In the genomic region with DNA sequence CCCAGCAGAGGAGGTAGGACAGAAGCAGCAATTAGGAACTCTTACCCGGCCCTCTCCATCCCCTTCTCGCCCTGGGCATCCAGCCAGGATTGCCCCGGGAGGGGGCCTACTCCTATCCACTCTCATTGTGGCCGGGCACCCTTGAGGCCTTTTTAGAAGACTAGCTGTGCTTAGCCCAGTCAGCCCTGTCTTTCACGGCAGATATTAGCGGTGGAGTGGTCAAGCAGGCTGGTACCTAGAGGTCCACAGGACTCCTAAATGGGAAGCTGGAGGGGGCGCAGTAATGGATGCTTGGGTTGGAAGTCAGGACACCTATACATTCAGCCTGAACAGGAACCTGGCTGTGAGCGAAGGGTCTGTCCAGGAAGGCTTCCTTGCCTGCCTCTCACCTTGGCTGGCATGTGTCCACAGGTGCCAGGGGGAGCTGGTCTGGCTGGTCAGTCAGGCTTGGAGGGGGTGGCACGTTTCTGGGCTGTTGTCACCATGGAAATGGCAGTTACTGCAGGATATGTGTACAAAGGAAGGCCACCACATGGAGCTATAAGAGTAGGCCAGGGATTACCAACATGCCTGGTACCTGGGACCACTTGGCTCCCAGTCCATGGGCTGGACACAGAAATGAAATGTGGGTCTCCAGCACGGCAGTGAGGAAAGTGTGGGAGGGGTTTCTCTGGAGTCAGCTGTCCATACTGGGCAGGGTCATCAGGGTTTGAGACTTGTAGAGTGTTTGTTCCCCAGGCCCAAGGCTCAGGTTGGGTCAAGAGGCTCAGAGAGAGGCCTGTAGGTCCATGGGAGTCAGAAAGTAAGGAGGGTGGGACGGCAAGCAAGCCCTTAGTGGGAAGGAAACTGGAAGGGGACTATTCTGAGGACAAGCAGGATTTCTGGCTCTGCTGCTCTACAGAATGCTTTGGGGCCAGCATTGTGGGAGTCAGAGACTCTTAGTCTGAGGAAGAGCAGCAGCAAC, we compare ENCODE assay signal across 8 mouse cellular contexts. TPM values are rescaled to one million over a fixed set of nuclear protein-coding genes. Genes with fewer than 3 reads are reported as not detected.
A peak's percentile ranks its signal among the peaks of the same experiment; 100 is the strongest.
DNase-seq lines count a peak whose midpoint lies in the region; ATAC-seq lines count a peak whose summit lies in the region.

No protein-coding gene starts in this region.

- H3K4me3 ChIP-seq in forebrain, embryonic 12.5 days (replicated peaks): peak overlapping the region; percentile 57
- H3K4me3 ChIP-seq in lung, embryonic 16.5 days (ENCODE audit: low read length): peak overlapping the region; percentile 79

- WGBS in forebrain, embryonic 12.5 days: 36% methylated on average over 11 of the region's 11 CpGs
- 28% methylated on average over 11 of the region's 11 CpGs for WGBS in lung, embryonic 16.5 days

- ATAC-seq in frontal cortex, adult (ENCODE audit: low TSS enrichment): peak; percentile 13
- ATAC-seq in forebrain, embryonic 12.5 days (ENCODE audit: low FRiP score): peak; percentile 10; the same call in 1 of the 2 replicates
- ATAC-seq in lung, embryonic 16.5 days (ENCODE audit: low read depth): peak; percentile 3
- ATAC-seq in megakaryocyte-erythroid progenitor cell, adult 5-6 weeks (replicated peaks; ENCODE audit: low FRiP score, low TSS enrichment, poor library complexity, severe bottlenecking): no peak

- H3K27ac ChIP-seq in forebrain, embryonic 12.5 days: peak overlapping the region; percentile 93
- peak overlapping the region; percentile 92 for H3K27ac ChIP-seq in lung, embryonic 16.5 days (ENCODE audit: low read length)

- H3K9me3 ChIP-seq in forebrain, embryonic 12.5 days: no peaks in the 10 kb centered on the region
- H3K9me3 ChIP-seq in lung, embryonic 16.5 days (ENCODE audit: control insufficient read depth, low read length): no peaks in the 10 kb centered on the region

- H3K36me3 ChIP-seq in forebrain, embryonic 12.5 days (replicated peaks): peaks cover 54% of the 10 kb centered on the region
- H3K36me3 ChIP-seq in lung, embryonic 16.5 days (ENCODE audit: control insufficient read depth, insufficient read depth, low read length): peaks cover 38% of the 10 kb centered on the region

- no peak for DNase-seq in frontal cortex, adult 2 months (ENCODE audit: extremely low spot score in 1 of 2, low spot score in 1 of 2)
- peak; percentile 54 for DNase-seq in kidney, adult 18-20 months
- DNase-seq in urinary bladder, postnatal 36 days (ENCODE audit: low spot score in 2 of 2): peak; percentile 79
- no peak for DNase-seq in cerebellum, adult 9-11 months

- H3K4me2 ChIP-seq in forebrain, embryonic 12.5 days: peak overlapping the region; percentile 75
- H3K4me2 ChIP-seq in lung, embryonic 16.5 days (ENCODE audit: low read depth, low read length): peak overlapping the region; percentile 76

- H3K9ac ChIP-seq in forebrain, embryonic 12.5 days: peak overlapping the region; percentile 61
- H3K9ac ChIP-seq in lung, embryonic 16.5 days (ENCODE audit: low read length): 0 out of 2 replicates have a peak overlapping the region, but pooled peaks have one; percentile 8

- peaks cover 49% of the 10 kb centered on the region for H3K4me1 ChIP-seq in forebrain, embryonic 12.5 days
- H3K4me1 ChIP-seq in lung, embryonic 16.5 days (replicated peaks; ENCODE audit: control insufficient read depth, insufficient read depth, low read length): peaks cover 45% of the 10 kb centered on the region

- H3K27me3 ChIP-seq in forebrain, embryonic 12.5 days: 0 out of 2 replicates have a peak, but pooled peaks cover 9% of the 10 kb centered on the region
- no peaks in the 10 kb centered on the region for H3K27me3 ChIP-seq in lung, embryonic 16.5 days (ENCODE audit: control insufficient read depth, insufficient read depth, low read depth, low read length)

RNA-seq across cellular contexts. Expression of a gene that starts 0.9 kb away (rescaled TPM):
- 249 and 252 TPM in 2 replicates for polyA plus RNA-seq in frontal cortex, adult 2 months (2012; rRNA removed)
- 223 and 227 TPM in 2 replicates for polyA plus RNA-seq in forebrain, embryonic 12.5 days (2016; fragmentation: Nextera tagmentation; extraction: Ambion mirVana)
- polyA plus RNA-seq in lung, embryonic 16.5 days (2015; fragmentation: Nextera tagmentation; extraction: Ambion mirVana): 550 and 593 TPM in 2 replicates
- 26.1 and 45.9 TPM in 2 replicates for total RNA-seq in megakaryocyte-erythroid progenitor cell, adult 5-6 weeks (2014; fragmentation: Nextera tagmentation)
- 11.6 and 18.2 TPM in 2 replicates for total RNA-seq in megakaryocyte-erythroid progenitor cell, adult 5-6 weeks (2017)

RNA-seq across cellular contexts. Expression of a gene that starts 6.9 kb away (rescaled TPM):
- 87.6 and 94.9 TPM in 2 replicates for polyA plus RNA-seq in frontal cortex, adult 2 months (2012; rRNA removed)
- 48.5 and 62.0 TPM in 2 replicates for polyA plus RNA-seq in forebrain, embryonic 12.5 days (2016; fragmentation: Nextera tagmentation; extraction: Ambion mirVana)
- polyA plus RNA-seq in lung, embryonic 16.5 days (2015; fragmentation: Nextera tagmentation; extraction: Ambion mirVana): 565 and 642 TPM in 2 replicates
- total RNA-seq in megakaryocyte-erythroid progenitor cell, adult 5-6 weeks (2014; fragmentation: Nextera tagmentation): 248 and 286 TPM in 2 replicates
- total RNA-seq in megakaryocyte-erythroid progenitor cell, adult 5-6 weeks (2017): 191 and 258 TPM in 2 replicates

RNA-seq across cellular contexts. Expression of a gene that starts 17.0 kb away (rescaled TPM):
- 1.1 and 1.8 TPM in 2 replicates for polyA plus RNA-seq in frontal cortex, adult 2 months (2012; rRNA removed)
- polyA plus RNA-seq in forebrain, embryonic 12.5 days (2016; fragmentation: Nextera tagmentation; extraction: Ambion mirVana): 48.3 and 49.6 TPM in 2 replicates
- polyA plus RNA-seq in lung, embryonic 16.5 days (2015; fragmentation: Nextera tagmentation; extraction: Ambion mirVana): 31.4 and 34.5 TPM in 2 replicates
- total RNA-seq in megakaryocyte-erythroid progenitor cell, adult 5-6 weeks (2014; fragmentation: Nextera tagmentation): 13.5 and 29.1 TPM in 2 replicates
- 10.7 and 15.7 TPM in 2 replicates for total RNA-seq in megakaryocyte-erythroid progenitor cell, adult 5-6 weeks (2017)

RNA-seq across cellular contexts. Expression of a gene that starts 41.1 kb away (rescaled TPM):
- 66.4 and 69.3 TPM in 2 replicates for polyA plus RNA-seq in frontal cortex, adult 2 months (2012; rRNA removed)
- 22.2 and 22.7 TPM in 2 replicates for polyA plus RNA-seq in forebrain, embryonic 12.5 days (2016; fragmentation: Nextera tagmentation; extraction: Ambion mirVana)
- 11.2 and 12.2 TPM in 2 replicates for polyA plus RNA-seq in lung, embryonic 16.5 days (2015; fragmentation: Nextera tagmentation; extraction: Ambion mirVana)
- 131 and 142 TPM in 2 replicates for total RNA-seq in megakaryocyte-erythroid progenitor cell, adult 5-6 weeks (2014; fragmentation: Nextera tagmentation)
- 30.7 and 54.1 TPM in 2 replicates for total RNA-seq in megakaryocyte-erythroid progenitor cell, adult 5-6 weeks (2017)

RNA-seq across cellular contexts. Expression of a gene that starts 46.5 kb away (rescaled TPM):
- polyA plus RNA-seq in frontal cortex, adult 2 months (2012; rRNA removed): 40.3 and 42.0 TPM in 2 replicates
- polyA plus RNA-seq in forebrain, embryonic 12.5 days (2016; fragmentation: Nextera tagmentation; extraction: Ambion mirVana): 21.6 and 21.9 TPM in 2 replicates
- 4.7 and 5.8 TPM in 2 replicates for polyA plus RNA-seq in lung, embryonic 16.5 days (2015; fragmentation: Nextera tagmentation; extraction: Ambion mirVana)
- total RNA-seq in megakaryocyte-erythroid progenitor cell, adult 5-6 weeks (2014; fragmentation: Nextera tagmentation): 0.22 and 0.74 TPM in 2 replicates
- not detected in 2 replicates for total RNA-seq in megakaryocyte-erythroid progenitor cell, adult 5-6 weeks (2017)

Comparison
In these comparisons a context has a peak if more than half of its experiments do, and no peak if none do; other contexts are left out.
1. DNase-seq: peak in kidney, adult 18-20 months (single experiment) and urinary bladder, postnatal 36 days (2 of 2); none in frontal cortex, adult 2 months (0 of 2) and cerebellum, adult 9-11 months (single experiment).
2. RNA of a gene that starts 17.0 kb away (polyA plus RNA-seq): 48.3 to 49.6 TPM in forebrain, embryonic 12.5 days and 31.4 to 34.5 TPM in lung, embryonic 16.5 days; 1.1 to 1.8 TPM in frontal cortex, adult 2 months; every median in the first group is over 10 times any median in the second.